Mouse (Mus musculus): ENCODE data around the gene Hmcn1. TPM values are rescaled to one million over a fixed set of nuclear protein-coding genes. Genes with fewer than 3 reads are reported as not detected.

Hmcn1 gene
- polyA plus RNA-seq, 1 experiment from 2014 or later = 8.1 TPM

DNA sequence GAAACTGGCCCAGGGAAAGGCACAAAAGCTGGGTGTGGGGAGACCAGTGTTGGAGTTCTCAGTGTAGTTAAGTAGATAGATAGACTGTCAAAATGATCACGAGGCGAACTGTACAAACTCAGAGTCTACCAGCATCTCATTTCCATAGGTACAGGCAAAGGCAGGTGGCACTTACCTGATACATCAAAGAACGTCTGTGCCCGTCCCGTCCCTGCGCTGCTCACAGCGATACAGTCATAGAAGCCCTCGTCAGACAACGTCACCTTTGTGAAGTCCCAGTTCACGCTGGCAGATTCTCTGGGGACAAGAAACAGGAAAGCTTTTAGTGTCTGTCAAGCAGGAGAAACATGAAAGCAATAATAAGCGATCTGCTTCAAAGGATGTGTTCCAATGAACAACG lies 190.6 kb downstream of the Hmcn1 start:
- Histone ChIP-seq H3K27ac (no peak overlapping the region), H3K27me3 (no peaks in the 10 kb centered on the region), H3K4me1 (no peaks in the 10 kb centered on the region), H3K4me3 (replicated peaks) (no peak overlapping the region), H3K36me3 (replicated peaks) (no peaks in the 10 kb centered on the region), H3K9me3 (no peaks in the 10 kb centered on the region), H3K9ac (no peak overlapping the region), H3K4me2 (no peak overlapping the region)
- 82% methylated on average over 12 of the region's 12 CpGs for WGBS
- no peak for ATAC-seq (ENCODE audit: low FRiP score)

DNA sequence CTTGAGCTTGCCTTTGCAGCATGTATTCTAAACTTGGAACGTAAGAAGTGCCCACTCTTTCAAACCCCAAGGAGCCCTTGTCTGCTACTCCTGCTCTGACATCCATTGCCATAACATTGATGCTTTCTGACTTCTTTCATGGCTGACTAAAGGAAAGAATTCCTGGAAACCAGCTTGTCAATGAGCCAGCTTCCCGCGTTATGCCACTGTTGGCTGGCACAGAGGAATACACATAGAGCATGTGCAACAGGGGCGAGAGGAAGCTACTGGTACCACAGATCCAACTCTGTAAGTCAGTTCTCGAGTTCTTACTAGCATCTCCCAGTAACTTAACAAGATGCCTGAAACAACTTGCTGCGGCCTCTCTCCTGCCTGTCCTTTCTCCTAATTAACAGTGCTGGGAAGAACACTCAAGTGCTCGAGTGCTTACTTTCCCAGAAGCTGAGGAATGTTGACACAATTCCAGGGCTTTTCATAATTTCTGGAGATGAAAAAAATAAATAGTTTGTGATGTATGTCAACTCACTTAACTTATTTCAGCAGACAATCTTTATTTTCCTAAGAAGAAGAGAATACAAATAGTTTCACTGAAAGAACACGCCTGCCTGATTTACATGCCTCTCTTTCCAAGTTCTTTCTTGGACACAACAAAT lies 192.5 kb downstream of the Hmcn1 start:
- H3K4me2 ChIP-seq = no peak overlapping the region
- H3K36me3 ChIP-seq (replicated peaks) = no peaks in the 10 kb centered on the region
- H3K9ac ChIP-seq = no peak overlapping the region
- no peak overlapping the region for H3K4me3 ChIP-seq (replicated peaks)
- ATAC-seq (ENCODE audit: low FRiP score) = no peak
- no peaks in the 10 kb centered on the region for H3K27me3 ChIP-seq
- H3K27ac ChIP-seq = no peak overlapping the region
- H3K4me1 ChIP-seq = no peaks in the 10 kb centered on the region
- WGBS = 87% methylated on average over 8 of the region's 8 CpGs
- H3K9me3 ChIP-seq = no peaks in the 10 kb centered on the region

GRCm38 (mm10) chr1:150798651-150799050 lies 194.6 kb downstream of the Hmcn1 start:
- Histone ChIP-seq H3K27me3 (no peaks in the 10 kb centered on the region), H3K4me3 (replicated peaks) (no peak overlapping the region), H3K27ac (no peak overlapping the region), H3K9me3 (no peaks in the 10 kb centered on the region), H3K9ac (no peak overlapping the region), H3K36me3 (replicated peaks) (no peaks in the 10 kb centered on the region), H3K4me1 (no peaks in the 10 kb centered on the region), H3K4me2 (no peak overlapping the region)
- ATAC-seq (ENCODE audit: low FRiP score) = no peak
- WGBS = 88% methylated on average over 5 of the region's 5 CpGs

- H3K36me3 ChIP-seq (replicated peaks) = no peaks in the 10 kb centered on the region
- WGBS = 84% methylated on average over 6 of the region's 6 CpGs
- H3K4me3 ChIP-seq (replicated peaks) = no peak overlapping the region
- H3K4me2 ChIP-seq = no peak overlapping the region
- no peaks in the 10 kb centered on the region for H3K4me1 ChIP-seq
- no peaks in the 10 kb centered on the region for H3K9me3 ChIP-seq
- H3K9ac ChIP-seq = no peak overlapping the region
- H3K27me3 ChIP-seq = no peaks in the 10 kb centered on the region
- H3K27ac ChIP-seq = no peak overlapping the region
- no peak for ATAC-seq (ENCODE audit: low FRiP score)
Measured at GRCm38 (mm10) chr1:150786746-150787145, 206.5 kb downstream of the Hmcn1 start.

- no peaks in the 10 kb centered on the region for H3K36me3 ChIP-seq (replicated peaks)
- WGBS = 86% methylated on average over 15 of the region's 15 CpGs
- no peak overlapping the region for H3K9ac ChIP-seq
- no peak overlapping the region for H3K4me3 ChIP-seq (replicated peaks)
- ATAC-seq (ENCODE audit: low FRiP score) = no peak
- H3K27me3 ChIP-seq = no peaks in the 10 kb centered on the region
- H3K4me1 ChIP-seq = no peaks in the 10 kb centered on the region
- H3K27ac ChIP-seq = no peak overlapping the region
- no peaks in the 10 kb centered on the region for H3K9me3 ChIP-seq
- H3K4me2 ChIP-seq = no peak overlapping the region
Measured at GRCm38 (mm10) chr1:150783070-150783842, 210.0 kb downstream of the Hmcn1 start.

DNA sequence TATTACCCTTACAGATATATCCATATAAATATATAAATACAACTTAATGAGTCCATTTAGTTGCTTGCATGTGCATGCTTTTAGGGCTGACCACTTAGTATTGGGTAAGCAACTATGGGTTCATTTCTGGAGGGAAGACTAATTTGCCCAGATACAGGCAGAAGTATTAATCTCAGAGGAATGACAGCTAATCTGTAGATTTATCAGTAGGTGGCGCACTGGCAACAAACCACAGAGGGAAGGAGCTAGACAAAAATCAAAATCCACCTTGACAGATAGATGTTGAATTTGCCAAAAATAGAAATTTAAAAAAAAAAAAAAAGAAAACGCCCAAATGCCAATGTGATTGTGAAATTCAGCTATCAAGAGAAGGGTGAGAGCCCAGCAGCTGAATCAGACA lies 213.3 kb downstream of the Hmcn1 start:
- H3K4me1 ChIP-seq = no peaks in the 10 kb centered on the region
- H3K36me3 ChIP-seq (replicated peaks) = no peaks in the 10 kb centered on the region
- no peak overlapping the region for H3K9ac ChIP-seq
- WGBS = 51% methylated on average over 2 of the region's 2 CpGs
- no peaks in the 10 kb centered on the region for H3K27me3 ChIP-seq
- H3K4me2 ChIP-seq = no peak overlapping the region
- H3K9me3 ChIP-seq = no peaks in the 10 kb centered on the region
- no peak overlapping the region for H3K27ac ChIP-seq
- no peak overlapping the region for H3K4me3 ChIP-seq (replicated peaks)
- ATAC-seq (ENCODE audit: low FRiP score) = no peak

- Histone ChIP-seq H3K4me1 (no peaks in the 10 kb centered on the region), H3K4me3 (replicated peaks) (no peak overlapping the region), H3K36me3 (replicated peaks) (no peaks in the 10 kb centered on the region), H3K9me3 (no peaks in the 10 kb centered on the region), H3K27ac (no peak overlapping the region), H3K9ac (no peak overlapping the region), H3K4me2 (no peak overlapping the region), H3K27me3 (no peaks in the 10 kb centered on the region)
- ATAC-seq (ENCODE audit: low FRiP score) = no peak
Measured at GRCm38 (mm10) chr1:150776741-150777140, 216.5 kb downstream of the Hmcn1 start.

GRCm38 (mm10) chr1:150775742-150776141 lies 217.5 kb downstream of the Hmcn1 start:
- Histone ChIP-seq H3K36me3 (replicated peaks) (no peaks in the 10 kb centered on the region), H3K9me3 (no peaks in the 10 kb centered on the region), H3K27ac (no peak overlapping the region), H3K4me2 (no peak overlapping the region), H3K4me3 (replicated peaks) (no peak overlapping the region), H3K27me3 (no peaks in the 10 kb centered on the region), H3K4me1 (0 out of 2 replicates have a peak, but pooled peaks cover 5% of the 10 kb centered on the region), H3K9ac (no peak overlapping the region)
- no peak for ATAC-seq (ENCODE audit: low FRiP score)
- WGBS = 78% methylated on average over 2 of the region's 2 CpGs

DNA sequence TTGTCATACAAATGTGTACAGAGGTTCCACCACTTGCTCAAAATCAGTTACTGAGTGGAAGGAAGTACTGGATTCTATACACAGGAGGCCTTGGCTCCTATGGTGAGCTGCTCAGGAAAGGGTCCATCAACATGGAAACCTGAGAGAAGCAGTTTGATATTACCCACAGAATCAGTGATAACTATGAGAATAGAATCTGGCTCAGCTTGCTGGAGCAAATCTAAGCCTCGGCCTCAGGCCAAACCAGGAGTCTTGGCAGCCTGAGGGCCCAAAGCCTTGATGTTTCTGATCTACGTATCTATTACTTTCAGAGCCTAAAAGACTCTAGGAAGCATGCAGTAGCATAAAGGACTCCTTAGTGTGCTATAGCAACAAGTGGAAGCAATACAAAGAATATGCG lies 220.3 kb downstream of the Hmcn1 start:
- no peaks in the 10 kb centered on the region for H3K36me3 ChIP-seq (replicated peaks)
- H3K4me2 ChIP-seq = no peak overlapping the region
- no peak for ATAC-seq (ENCODE audit: low FRiP score)

GRCm38 (mm10) chr1:150770948-150771521 lies 222.2 kb downstream of the Hmcn1 start:
- 44% methylated on average over 7 of the region's 7 CpGs for WGBS
- Histone ChIP-seq H3K9me3 (no peaks in the 10 kb centered on the region), H3K4me3 (replicated peaks) (no peak overlapping the region), H3K27ac (no peak overlapping the region), H3K4me2 (no peak overlapping the region), H3K9ac (no peak overlapping the region), H3K4me1 (0 out of 2 replicates have a peak, but pooled peaks cover 5% of the 10 kb centered on the region), H3K27me3 (no peaks in the 10 kb centered on the region), H3K36me3 (replicated peaks) (no peaks in the 10 kb centered on the region)
- ATAC-seq (ENCODE audit: low FRiP score) = no peak

More for the DNA sequence above, 220.3 kb downstream of the Hmcn1 start:
- no peaks in the 10 kb centered on the region for H3K9me3 ChIP-seq
- WGBS = 88% methylated on average over 3 of the region's 3 CpGs
- no peak overlapping the region for H3K27ac ChIP-seq
- H3K9ac ChIP-seq = no peak overlapping the region
- no peaks in the 10 kb centered on the region for H3K27me3 ChIP-seq
- H3K4me1 ChIP-seq = 0 out of 2 replicates have a peak, but pooled peaks cover 5% of the 10 kb centered on the region
- no peak overlapping the region for H3K4me3 ChIP-seq (replicated peaks)

GRCm38 (mm10) chr1:150769836-150770235 lies 223.4 kb downstream of the Hmcn1 start:
- no peak for ATAC-seq (ENCODE audit: low FRiP score)
- no peak overlapping the region for H3K4me2 ChIP-seq
- H3K36me3 ChIP-seq (replicated peaks) = no peaks in the 10 kb centered on the region
- no peaks in the 10 kb centered on the region for H3K27me3 ChIP-seq
- no peak overlapping the region for H3K4me3 ChIP-seq (replicated peaks)
- H3K27ac ChIP-seq = no peak overlapping the region
- 0 out of 2 replicates have a peak, but pooled peaks cover 5% of the 10 kb centered on the region for H3K4me1 ChIP-seq
- H3K9me3 ChIP-seq = no peaks in the 10 kb centered on the region
- no peak overlapping the region for H3K9ac ChIP-seq
- 81% methylated on average over 2 of the region's 2 CpGs for WGBS

DNA sequence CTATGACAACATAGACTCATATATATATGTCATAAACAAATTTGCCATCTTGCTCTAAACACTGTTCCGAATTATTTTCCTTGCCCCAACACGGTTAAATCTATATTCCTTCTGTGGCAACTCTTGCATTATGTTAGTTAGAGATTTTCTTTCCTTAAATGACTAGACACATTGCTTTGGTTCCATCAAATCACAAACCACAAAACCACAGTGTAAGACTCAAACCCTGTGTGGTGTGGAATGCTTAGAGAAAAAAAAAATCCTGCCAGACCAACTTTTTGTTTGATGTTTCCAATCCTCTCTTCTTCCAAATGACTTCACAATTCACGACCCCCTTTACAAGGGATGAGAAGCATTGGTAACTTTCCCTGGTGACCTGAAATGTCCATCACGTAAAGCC lies 231.6 kb downstream of the Hmcn1 start:
- Histone ChIP-seq H3K36me3 (replicated peaks) (no peaks in the 10 kb centered on the region), H3K27me3 (no peaks in the 10 kb centered on the region), H3K4me3 (replicated peaks) (no peak overlapping the region), H3K4me1 (no peaks in the 10 kb centered on the region), H3K4me2 (no peak overlapping the region), H3K9ac (no peak overlapping the region), H3K9me3 (no peaks in the 10 kb centered on the region), H3K27ac (no peak overlapping the region)
- 82% methylated on average over 4 of the region's 4 CpGs for WGBS
- ATAC-seq (ENCODE audit: low FRiP score) = no peak

Data from forebrain, embryonic 12.5 days (tissue).